Mouse (Mus musculus): Measurements from ENCODE around the gene Krtap16-1. TPM values are rescaled to one million over a fixed set of nuclear protein-coding genes. Genes with fewer than 3 reads are reported as not detected.

The Krtap16-1 gene
- total RNA-seq, 2 experiments from 2014 or later, result not detected

- no peak for DNase-seq (ENCODE audit: extremely low spot score in 1 of 2, low spot score in 1 of 2)
Measured at GRCm38 (mm10) chr11:99965961-99966360, 20.4 kb downstream of the Krtap16-1 start.

DNA sequence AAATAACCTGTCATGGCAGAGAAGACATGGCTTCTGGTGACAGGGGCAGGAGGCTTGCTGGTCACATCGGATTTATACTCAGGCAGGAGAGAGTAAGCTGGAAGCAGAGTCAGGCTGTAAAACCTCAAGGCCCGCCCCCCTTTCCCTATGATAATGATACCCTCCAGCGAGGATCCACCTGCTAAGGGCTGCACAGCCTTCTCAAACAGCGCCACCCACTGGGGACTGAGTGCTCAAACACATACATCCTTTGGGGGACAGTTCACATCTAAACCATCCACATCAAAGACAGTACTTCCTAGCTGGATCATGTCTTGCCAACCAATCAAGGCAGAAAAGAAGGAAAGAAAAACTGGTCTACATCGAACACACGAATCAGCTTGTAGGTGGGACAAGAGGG is 22.2 kb downstream of the Krtap16-1 start:
- no peak for DNase-seq (ENCODE audit: extremely low spot score in 1 of 2, low spot score in 1 of 2)

- no peak for DNase-seq (ENCODE audit: extremely low spot score in 1 of 2, low spot score in 1 of 2)
Measured at GRCm38 (mm10) chr11:99948175-99948574, 38.2 kb downstream of the Krtap16-1 start, which contains the start of gene Krtap9-5. Gene Krtap9-5 (plus strand): TSS chr11:99948475.

GRCm38 (mm10) chr11:99937751-99938264 is 48.6 kb downstream of the Krtap16-1 start:
- no peak for DNase-seq (ENCODE audit: extremely low spot score in 1 of 2, low spot score in 1 of 2)

- no peak for DNase-seq (ENCODE audit: extremely low spot score in 1 of 2, low spot score in 1 of 2)
Measured at GRCm38 (mm10) chr11:99935991-99936390, 50.4 kb downstream of the Krtap16-1 start, which contains the start of gene Krtap31-2. Gene Krtap31-2 (plus strand): TSS chr11:99936291.

Other genes starting within 250 kb of the Krtap16-1 start
- gene Gm11595, start 213.7 kb downstream of the Krtap16-1 start, total RNA-seq (2021), result not detected
- gene Krtap4-8, start 205.9 kb downstream of the Krtap16-1 start, total RNA-seq (2021), result not detected
- gene Krtap4-9, start 201.4 kb downstream of the Krtap16-1 start, total RNA-seq (2021), result not detected
- not detected for gene Gm11596, start 193.1 kb downstream of the Krtap16-1 start, total RNA-seq (2021)
- not detected for gene Gm11569, start 187.7 kb downstream of the Krtap16-1 start, total RNA-seq (2021)
- not detected for gene Gm11554, start 182.2 kb downstream of the Krtap16-1 start, total RNA-seq (2021)
- gene Krtap4-13, start 176.7 kb downstream of the Krtap16-1 start, total RNA-seq (2021), result not detected
- gene Gm11564, start 170.9 kb downstream of the Krtap16-1 start, total RNA-seq (2021), result not detected
- gene 2300003K06Rik, start 148.5 kb downstream of the Krtap16-1 start, total RNA-seq (2021), result not detected
- not detected for gene Krtap4-16, start 135.0 kb downstream of the Krtap16-1 start, total RNA-seq (2021)
- not detected for gene Gm11568, start 128.7 kb downstream of the Krtap16-1 start, total RNA-seq (2021)
- not detected for gene Gm11559, start 122.1 kb downstream of the Krtap16-1 start, total RNA-seq (2021)
- gene Krtap9-1, start 113.2 kb downstream of the Krtap16-1 start, total RNA-seq (2021), result not detected
- gene Gm11567, start 107.4 kb downstream of the Krtap16-1 start, total RNA-seq (2021), result not detected
- not detected for gene Krtap31-1, start 78.7 kb downstream of the Krtap16-1 start, total RNA-seq (2021)
- gene Gm11565, start 71.8 kb downstream of the Krtap16-1 start, total RNA-seq (2021), result not detected
- not detected for gene Krtap31-2, start 50.3 kb downstream of the Krtap16-1 start, total RNA-seq (2021)
- gene Krtap9-5, start 38.1 kb downstream of the Krtap16-1 start, total RNA-seq (2021), result not detected
- gene Krtap29-1, start 7.5 kb downstream of the Krtap16-1 start, total RNA-seq (2021), result not detected
- gene Krtap17-1, start 7.4 kb upstream of the Krtap16-1 start, total RNA-seq (2021), result not detected
- gene Krt33a, start 29.6 kb upstream of the Krtap16-1 start, total RNA-seq (2021), result not detected
- gene Krt33b, start 43.3 kb upstream of the Krtap16-1 start, total RNA-seq (2021), result not detected
- not detected for gene Krt34, start 55.0 kb upstream of the Krtap16-1 start, total RNA-seq (2021)
- gene Krt31, start 64.0 kb upstream of the Krtap16-1 start, total RNA-seq (2021), result not detected
- gene Krt32, start 101.6 kb upstream of the Krtap16-1 start, total RNA-seq (2021), result not detected
- gene Krt35, start 109.6 kb upstream of the Krtap16-1 start, total RNA-seq (2021), result not detected
- not detected for gene Krt36, start 119.0 kb upstream of the Krtap16-1 start, total RNA-seq (2021)
- not detected for gene Krt13, start 135.0 kb upstream of the Krtap16-1 start, total RNA-seq (2021)
- gene Krt15, start 149.3 kb upstream of the Krtap16-1 start, total RNA-seq (2021), result under 1 TPM in 1 of 2 experiments, not detected in 1; 0.98 TPM
- gene Krt19, start 162.1 kb upstream of the Krtap16-1 start, total RNA-seq (2021), result under 1 TPM in 1 of 2 experiments, not detected in 1; 0.34 TPM
- 1 to 10 TPM; 2.1 to 4.0 TPM for gene Krt9, start 206.6 kb upstream of the Krtap16-1 start, total RNA-seq (2021)
- gene Krt14, start 221.0 kb upstream of the Krtap16-1 start, total RNA-seq (2021), result not detected